Mouse (Mus musculus) layer of hippocampus, adult 9-11 months (tissue): Measurements from ENCODE around the gene Bfsp2.

Experiments used
- DNase-seq: peaks from one replicate; pipeline ENCODE4 v3.0.0; 2022

Gene Bfsp2

DNA sequence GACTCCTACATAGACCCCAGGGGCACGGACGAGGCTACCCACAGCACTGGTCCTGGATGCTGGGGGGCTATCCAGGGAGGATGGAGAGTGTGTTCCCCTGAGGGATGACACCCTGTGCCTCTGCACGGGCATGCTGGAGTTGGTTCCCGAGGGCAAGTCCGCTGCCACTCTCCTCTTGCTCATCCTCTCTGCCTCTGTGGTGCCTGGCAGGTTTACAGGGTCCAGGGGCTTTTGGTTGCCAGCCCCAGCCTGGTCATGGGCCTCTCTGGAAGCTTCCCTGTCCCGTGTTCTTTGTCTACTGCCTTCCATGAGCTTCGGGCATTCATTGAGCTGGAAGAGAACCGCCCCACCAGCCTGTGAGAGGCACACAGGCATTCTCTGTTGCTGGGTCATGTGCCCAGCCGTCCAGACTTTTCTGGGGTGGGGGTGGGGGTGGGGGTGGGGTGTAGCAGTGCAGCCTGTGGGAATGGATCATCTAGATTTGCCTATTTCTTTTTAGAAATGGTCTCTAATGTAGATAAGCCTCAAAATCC lies at the start of gene Bfsp2:
Gene Bfsp2 (minus strand): TSS at position 377 of the 533 bp plus-strand sequence.
- peak; percentile 44 for DNase-seq

DNA sequence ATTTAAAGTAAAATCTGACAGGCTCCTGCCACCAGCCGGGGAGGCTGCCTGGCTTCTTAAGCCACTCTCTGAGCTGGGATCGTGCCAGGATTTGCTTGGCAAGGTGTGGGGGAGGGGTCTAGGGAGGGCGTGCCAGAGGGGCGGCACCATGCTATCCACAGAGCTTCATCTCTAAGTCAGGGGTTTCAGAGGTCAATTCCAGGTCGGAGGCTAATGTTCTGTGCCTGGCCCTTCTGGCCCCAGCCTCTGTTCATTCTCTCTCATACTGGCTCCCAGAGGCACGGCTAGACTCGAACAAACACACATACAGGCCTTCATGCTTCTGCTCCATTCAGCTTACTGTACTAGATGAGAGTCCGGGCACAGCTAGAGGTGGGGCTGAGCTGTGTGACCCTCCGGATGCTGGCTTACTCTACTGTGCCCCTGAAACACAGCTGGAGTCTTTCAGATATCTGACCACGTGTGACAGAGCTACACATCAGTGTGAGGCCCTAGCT lies 44.9 kb upstream of the Bfsp2 start:
- no peak for DNase-seq

GRCm38 (mm10) chr9:103524600-103524999 lies 44.4 kb upstream of the Bfsp2 start:
- DNase-seq = no peak

DNA sequence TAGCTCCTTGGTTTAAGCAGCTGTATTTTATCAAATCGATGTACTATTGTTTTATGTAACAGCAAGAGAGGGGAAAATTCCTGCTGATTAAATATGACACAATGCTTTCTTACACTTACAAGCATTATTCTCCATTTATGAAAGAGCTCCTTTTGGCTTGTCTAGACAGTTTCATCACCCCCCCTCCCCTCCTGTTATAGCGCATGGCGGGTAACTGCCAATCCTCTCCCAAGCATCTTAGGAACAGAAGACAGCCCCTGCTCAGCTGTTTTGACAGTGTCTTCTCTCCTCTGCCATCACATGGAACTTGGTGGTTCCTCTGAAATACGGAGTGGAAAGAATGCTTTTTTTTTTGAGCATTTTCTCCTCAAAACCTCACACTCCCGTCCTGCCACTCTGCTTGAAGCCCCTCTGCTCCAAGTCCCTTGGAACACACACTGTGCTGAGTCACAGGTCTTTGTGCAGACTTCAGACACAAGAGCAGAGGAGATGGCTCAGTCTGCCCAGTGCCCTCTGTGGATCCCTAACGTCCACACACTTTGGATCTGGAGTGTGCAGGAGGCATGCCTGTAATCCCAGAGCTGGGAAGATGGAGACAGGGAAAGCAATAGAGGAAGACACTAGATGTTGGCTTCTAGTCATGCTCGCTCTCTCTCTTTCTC lies 43.7 kb upstream of the Bfsp2 start:
- DNase-seq = peak; percentile 35

DNA sequence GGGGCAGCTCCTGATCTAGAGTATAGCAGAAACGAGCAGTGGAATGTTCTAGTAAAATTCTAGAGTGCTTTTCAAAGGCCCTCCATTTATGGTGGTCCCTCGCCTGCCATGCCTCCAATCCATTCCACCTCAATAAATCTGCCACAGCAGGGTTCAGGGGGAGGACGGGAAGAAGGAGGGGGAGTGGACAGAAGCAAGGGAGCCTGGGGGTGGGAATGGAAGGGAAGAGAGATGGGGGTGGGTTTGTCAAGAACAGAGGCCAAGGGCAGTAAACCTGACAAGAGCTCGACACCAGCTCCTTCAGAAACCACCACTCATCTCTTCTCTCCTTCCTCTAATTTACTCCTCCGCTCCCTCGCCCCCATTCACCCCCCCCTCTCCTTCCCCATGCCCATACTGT lies 42.8 kb upstream of the Bfsp2 start:
- no peak for DNase-seq

DNA sequence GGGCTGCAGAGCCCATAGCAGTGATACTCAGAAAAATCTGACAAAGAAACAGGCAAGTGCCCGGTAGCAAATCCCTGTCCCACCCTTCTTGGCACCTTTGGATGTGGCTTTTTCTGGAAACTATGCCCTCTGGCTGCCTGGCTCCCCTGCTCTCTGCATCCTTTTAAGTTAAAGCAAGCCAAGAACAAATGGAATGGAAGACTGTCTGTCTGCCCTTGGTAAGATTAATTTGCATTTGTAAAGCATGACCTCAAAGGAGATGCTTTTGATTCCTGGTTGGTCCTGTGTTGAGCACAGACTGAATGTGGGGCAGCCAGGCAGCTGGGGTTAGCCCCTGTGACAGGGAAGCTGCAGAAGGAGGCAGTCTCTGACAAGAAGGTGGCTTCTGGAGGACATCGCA lies 33.7 kb upstream of the Bfsp2 start:
- no peak for DNase-seq

- no peak for DNase-seq
Observed at GRCm38 (mm10) chr9:103512257-103512656, 32.0 kb upstream of the Bfsp2 start.

GRCm38 (mm10) chr9:103506968-103507584 lies 26.9 kb upstream of the Bfsp2 start:
- no peak for DNase-seq

GRCm38 (mm10) chr9:103505067-103505466 lies 24.8 kb upstream of the Bfsp2 start:
- no peak for DNase-seq

DNA sequence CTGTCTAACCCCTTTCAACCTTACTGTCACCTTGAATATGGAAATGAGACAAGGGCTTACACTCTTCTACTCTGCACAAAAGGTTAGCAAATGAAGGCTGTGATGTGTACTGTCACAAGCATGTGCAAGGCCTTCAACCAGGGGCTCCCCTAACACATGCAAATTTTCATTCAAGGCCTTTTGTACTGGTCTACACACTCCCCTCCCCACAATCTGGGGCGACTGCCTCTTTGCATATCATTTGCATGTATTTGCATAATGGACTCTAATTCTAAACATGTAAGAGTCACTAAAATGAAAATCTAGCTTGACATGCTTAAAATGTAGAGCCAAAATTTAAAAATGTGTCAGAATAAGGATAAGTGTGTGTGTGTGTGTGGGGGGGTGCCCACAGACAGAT lies 24.4 kb upstream of the Bfsp2 start:
- no peak for DNase-seq

- no peak for DNase-seq
Observed at GRCm38 (mm10) chr9:103503586-103504298, 23.5 kb upstream of the Bfsp2 start.

- no peak for DNase-seq
Observed at GRCm38 (mm10) chr9:103502655-103503054, 22.4 kb upstream of the Bfsp2 start.

DNA sequence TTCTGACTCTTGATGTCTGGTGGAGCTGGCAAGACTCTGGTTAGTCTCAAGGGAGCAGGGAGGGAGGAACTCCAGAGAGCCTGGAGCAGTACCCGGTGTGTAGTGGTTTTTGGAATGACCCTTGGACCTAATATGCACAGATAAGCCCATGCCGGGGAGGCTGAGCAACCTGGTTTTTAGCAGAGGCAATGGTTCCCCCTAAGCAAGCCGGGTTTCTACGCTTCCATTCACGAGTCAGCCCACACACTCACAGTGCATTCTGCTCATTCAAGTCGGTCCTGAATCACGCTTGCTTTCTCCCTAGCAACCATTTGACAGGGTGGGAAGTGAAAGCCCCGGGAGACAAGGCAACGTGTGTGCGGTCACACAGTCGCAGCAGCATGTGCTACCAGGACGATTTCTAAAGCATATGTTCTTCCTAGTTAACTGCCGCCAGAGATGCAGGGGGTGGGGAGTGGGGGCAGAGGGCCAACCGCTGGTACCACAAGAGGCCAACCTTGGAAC lies 21.7 kb upstream of the Bfsp2 start:
- peak; percentile 80 for DNase-seq

DNA sequence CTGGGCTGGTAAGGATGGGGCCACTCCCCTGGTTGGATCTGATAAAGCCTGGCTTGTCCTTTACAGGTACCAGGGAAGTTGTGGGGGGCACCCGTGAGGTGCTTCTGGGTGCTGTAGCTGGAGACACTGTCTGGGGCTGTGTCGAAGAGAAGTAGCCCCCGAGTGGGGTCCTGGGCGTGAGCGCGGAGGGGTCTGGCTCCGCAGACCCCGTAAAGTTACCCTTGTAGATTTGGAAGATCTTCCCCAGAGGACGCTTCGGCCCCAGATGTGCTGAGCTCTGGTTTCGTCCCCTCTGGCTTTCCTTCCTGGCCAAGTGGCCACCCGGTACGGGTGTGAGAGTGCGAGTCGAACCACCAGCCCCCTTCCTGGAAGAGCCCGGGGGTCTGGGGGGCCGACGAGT lies 19.1 kb upstream of the Bfsp2 start:
- DNase-seq = no peak

DNA sequence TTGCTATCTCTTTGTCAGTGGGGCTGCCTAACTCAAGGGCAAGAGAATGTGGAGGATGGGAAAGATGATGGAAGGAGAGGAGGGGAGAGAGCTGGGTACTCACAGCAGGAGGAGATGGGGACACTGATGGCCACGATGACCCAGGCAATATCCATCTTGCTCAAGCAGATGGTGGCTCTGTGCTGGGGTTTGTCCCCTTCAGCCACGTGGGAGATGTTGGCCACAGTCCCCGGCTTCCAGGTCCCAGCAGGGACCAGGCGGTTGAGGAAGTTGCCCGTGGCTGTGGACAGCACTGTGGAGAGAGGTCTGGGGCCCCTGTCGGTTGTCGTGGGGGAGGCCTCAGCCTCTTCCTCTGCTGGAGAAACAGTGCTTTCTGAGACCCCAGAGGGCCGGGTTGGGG lies 18.5 kb upstream of the Bfsp2 start:
- no peak for DNase-seq

DNA sequence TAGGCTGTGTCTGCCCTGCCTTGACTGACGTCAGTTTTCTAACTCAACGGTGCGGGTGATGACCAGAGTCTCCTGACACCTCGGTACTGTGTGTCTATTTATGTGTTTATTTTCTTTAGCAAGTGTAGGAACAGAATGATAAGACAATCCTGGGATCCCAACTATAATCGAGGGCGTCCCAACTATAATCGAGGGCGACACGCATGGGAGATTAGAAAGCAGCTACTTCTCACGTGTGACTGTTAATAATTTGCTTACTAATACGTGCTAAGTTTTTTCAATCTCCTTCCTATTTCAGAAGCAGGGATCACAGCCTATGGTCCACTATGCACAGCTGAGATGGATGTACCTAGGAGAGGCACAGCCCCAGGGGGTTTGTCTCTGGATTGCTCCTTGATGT lies 15.2 kb upstream of the Bfsp2 start:
- no peak for DNase-seq

- peak; percentile 77 for DNase-seq
Observed at GRCm38 (mm10) chr9:103494346-103495020, 14.3 kb upstream of the Bfsp2 start.

- no peak for DNase-seq
Observed at GRCm38 (mm10) chr9:103491985-103492384, 11.8 kb upstream of the Bfsp2 start.

GRCm38 (mm10) chr9:103490439-103490838 lies 10.2 kb upstream of the Bfsp2 start:
- DNase-seq = peak; percentile 59

- no peak for DNase-seq
Observed at GRCm38 (mm10) chr9:103489883-103490282, 9.7 kb upstream of the Bfsp2 start.

GRCm38 (mm10) chr9:103489096-103489495 lies 8.9 kb upstream of the Bfsp2 start:
- no peak for DNase-seq

DNA sequence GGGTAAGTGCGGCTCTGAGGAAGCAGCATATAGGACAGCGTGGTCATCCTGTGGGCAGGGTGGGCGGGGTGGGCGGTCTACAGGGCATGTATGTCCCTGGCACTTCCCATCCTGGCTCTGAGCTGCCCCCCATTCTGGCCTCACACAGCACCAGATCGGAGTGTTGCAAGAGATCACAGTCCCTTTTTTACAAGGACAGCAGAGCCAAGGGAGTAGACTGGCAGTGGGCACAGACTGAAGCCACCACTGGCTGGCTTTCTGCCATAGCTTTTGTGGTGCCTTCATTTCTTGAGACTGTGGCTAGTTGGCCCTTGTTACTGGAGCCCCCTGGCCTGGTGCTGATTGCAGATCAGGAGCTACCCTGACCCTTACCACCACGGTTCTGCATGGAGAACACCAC lies 6.0 kb upstream of the Bfsp2 start:
- no peak for DNase-seq

GRCm38 (mm10) chr9:103485606-103486005 lies 5.4 kb upstream of the Bfsp2 start:
- DNase-seq = no peak
